Mouse (Mus musculus) spleen, adult 2 months (tissue): Measurements from ENCODE around the gene Kpna7.

Experiments
- CTCF ChIP-seq: fragments of 200-500 bp; IDR thresholded peaks from 2 replicates; pipeline ENCODE4 v1.5.1; 2011; ENCODE audit warnings: mild to moderate bottlenecking, inconsistent platforms; ENCODE audit not compliant: insufficient read depth, insufficient read length, insufficient replicate concordance; ENCODE audit errors: extremely low read depth
- POLR2A ChIP-seq: fragments of 200-500 bp; IDR thresholded peaks from 2 replicates; pipeline ENCODE4 v1.6.1; 2011; ENCODE audit warnings: low read depth, low read length, inconsistent platforms

GRCm38 (mm10) chr5:145008878-145009659 lies 74.8 kb downstream of the Kpna7 start:
- TF ChIP-seq CTCF (no peak), POLR2A (no peak)
